Mouse (Mus musculus) testis, adult 2 months (tissue): ENCODE data around the gene 2010300C02Rik.

Experiments
- CTCF ChIP-seq: fragments of 200-500 bp; IDR thresholded peaks from 2 replicates; pipeline ENCODE4 v1.5.1; 2012; ENCODE audit warnings: low read depth, mild to moderate bottlenecking, inconsistent platforms, low read length, moderate library complexity; ENCODE audit not compliant: control insufficient read depth, insufficient read depth, insufficient replicate concordance
- POLR2A ChIP-seq: fragments of 200-500 bp; IDR thresholded peaks from 2 replicates; pipeline ENCODE4 v1.6.1; 2012; ENCODE audit warnings: low read depth, mild to moderate bottlenecking, inconsistent platforms, low read length, moderate library complexity; ENCODE audit not compliant: control insufficient read depth

GRCm38 (mm10) chr1:37689730-37690129 lies 30.2 kb downstream of the 2010300C02Rik start:
- TF ChIP-seq POLR2A, result no peak
- TF ChIP-seq CTCF, result no peak
